Mouse (Mus musculus): Measurements from ENCODE around the gene Nim1k.
"Not testable (repeated sequence)": the region's sequence is repeated elsewhere in the genome, so short reads cannot be mapped to it uniquely, and the experiment has no call there.

Nim1k gene

GRCm38 (mm10) chr13:119689709-119690038 lies 66.0 kb downstream of the Nim1k start:
- no peak for DNase-seq (ENCODE audit: low spot score)

GRCm38 (mm10) chr13:119684416-119685177 lies 71.1 kb downstream of the Nim1k start:
- no peak for DNase-seq (ENCODE audit: low spot score)

- DNase-seq (ENCODE audit: low spot score), result no peak
These were observed 74.5 kb downstream of the Nim1k start for GRCm38 (mm10) chr13:119681161-119681560.

- DNase-seq (ENCODE audit: low spot score), result no peak
These were observed 76.0 kb downstream of the Nim1k start for GRCm38 (mm10) chr13:119679721-119680120.

GRCm38 (mm10) chr13:119678794-119679193 lies 76.9 kb downstream of the Nim1k start:
- DNase-seq (ENCODE audit: low spot score), result no peak

- not testable (repeated sequence) for DNase-seq (ENCODE audit: low spot score)
These were observed 94.3 kb downstream of the Nim1k start for GRCm38 (mm10) chr13:119661420-119661819.
